Mouse (Mus musculus) midbrain, embryonic 10.5 days (tissue): ENCODE results near the gene Cd7. TPM values are rescaled to one million over a fixed set of nuclear protein-coding genes. Genes with fewer than 3 reads are reported as not detected.

ENCODE experiments used
- DNase-seq: peaks from one replicate; pipeline ENCODE4 v3.0.0-alpha.2; 2017; ENCODE audit warnings: low spot score
- H3K27ac ChIP-seq: fragments of 300-500 bp; sonication (generic); replicated peaks from 2 replicates; pipeline ENCODE4 v1.5.1; 2016; ENCODE audit warnings: mild to moderate bottlenecking
- H3K27me3 ChIP-seq: fragments of 300-500 bp; sonication (generic); 2 replicates; pipeline ENCODE4 v1.6.1; 2016; ENCODE audit warnings: low read depth, mild to moderate bottlenecking; ENCODE audit not compliant: poor library complexity, severe bottlenecking
- H3K36me3 ChIP-seq: fragments of 300-500 bp; sonication (generic); 2 replicates; pipeline ENCODE4 v1.6.1; 2016; ENCODE audit warnings: mild to moderate bottlenecking, moderate library complexity
- H3K4me1 ChIP-seq: fragments of 300-500 bp; sonication (generic); 2 replicates; pipeline ENCODE4 v1.6.1; 2016
- H3K4me3 ChIP-seq: fragments of 300-500 bp; sonication (generic); 2 replicates; pipeline ENCODE4 v1.5.1; 2016; ENCODE audit warnings: mild to moderate bottlenecking, moderate library complexity
- H3K9me3 ChIP-seq: fragments of 300-500 bp; sonication (generic); replicated peaks from 2 replicates; pipeline ENCODE4 v1.6.1; 2016; ENCODE audit warnings: mild to moderate bottlenecking
- WGBS: fragments of 180-500 bp; shearing (Covaris S2); methylation state at CpG from one replicate; pipeline ENCODE4 v1.1.7; 2016; 5-methylcytosine and 5-hydroxymethylcytosine counted together
- polyA plus RNA-seq: library from polyadenylated mRNA; unstranded; fragments of >200 nt; fragmentation: Nextera tagmentation; extraction: Ambion mirVana; gene quantifications from 2 replicates; pipeline ENCODE4 v1.2.1, GENCODE M21; 2016

The Cd7 gene
- polyA plus RNA-seq, 1 experiment from 2014 or later: not detected

GRCm38 (mm10) chr11:121004281-121004680, 34.9 kb downstream of the Cd7 start:
- Histone ChIP-seq H3K36me3 (peaks cover 3% of the 10 kb centered on the region), H3K4me3 (no peak overlapping the region), H3K27me3 (no peaks in the 10 kb centered on the region), H3K4me1 (no peaks in the 10 kb centered on the region), H3K27ac (no peak overlapping the region), H3K9me3 (no peaks in the 10 kb centered on the region)
- WGBS: 81% methylated on average over 5 of the region's 5 CpGs
- no peak for DNase-seq

DNA sequence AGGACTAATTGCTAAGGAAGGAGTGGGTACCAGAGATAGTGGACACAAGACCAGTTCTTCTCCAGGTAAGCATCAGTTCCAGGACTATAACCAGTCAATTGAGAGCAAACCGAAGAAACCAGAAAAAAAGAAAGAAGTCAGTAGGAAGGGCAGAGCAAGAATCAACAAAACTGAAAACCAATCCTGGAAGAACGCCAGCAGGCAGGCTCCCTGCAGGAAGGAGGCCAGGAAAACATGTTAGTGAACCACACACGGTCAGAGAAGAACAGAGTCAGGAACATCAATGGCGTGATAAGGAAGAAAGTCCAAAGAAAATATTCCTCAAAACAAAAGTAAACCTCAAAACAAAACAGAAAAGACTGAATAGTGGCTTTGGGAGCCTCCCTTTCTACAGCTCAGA, 37.3 kb downstream of the Cd7 start:
- no peak overlapping the region for H3K27ac ChIP-seq
- peaks cover 8% of the 10 kb centered on the region for H3K36me3 ChIP-seq
- H3K9me3 ChIP-seq: no peaks in the 10 kb centered on the region
- H3K4me3 ChIP-seq: no peak overlapping the region
- DNase-seq: no peak
- H3K27me3 ChIP-seq: no peaks in the 10 kb centered on the region
- no peaks in the 10 kb centered on the region for H3K4me1 ChIP-seq
- 78% methylated on average over 4 of the region's 4 CpGs for WGBS

GRCm38 (mm10) chr11:120994741-120995140, 44.5 kb downstream of the Cd7 start:
- H3K36me3 ChIP-seq: peaks cover 21% of the 10 kb centered on the region
- peaks cover 18% of the 10 kb centered on the region for H3K4me1 ChIP-seq
- H3K9me3 ChIP-seq: no peaks in the 10 kb centered on the region
- no peaks in the 10 kb centered on the region for H3K27me3 ChIP-seq
- DNase-seq: no peak
- no peak overlapping the region for H3K27ac ChIP-seq
- no peak overlapping the region for H3K4me3 ChIP-seq
- WGBS: 89% methylated on average over 6 of the region's 6 CpGs

- no peak overlapping the region for H3K4me3 ChIP-seq
- peaks cover 19% of the 10 kb centered on the region for H3K36me3 ChIP-seq
- WGBS: 93% methylated on average over 5 of the region's 5 CpGs
- H3K27me3 ChIP-seq: no peaks in the 10 kb centered on the region
- no peak for DNase-seq
- no peaks in the 10 kb centered on the region for H3K9me3 ChIP-seq
- H3K27ac ChIP-seq: no peak overlapping the region
- H3K4me1 ChIP-seq: peaks cover 30% of the 10 kb centered on the region
Measured at GRCm38 (mm10) chr11:120993586-120993985, 45.6 kb downstream of the Cd7 start.

DNA sequence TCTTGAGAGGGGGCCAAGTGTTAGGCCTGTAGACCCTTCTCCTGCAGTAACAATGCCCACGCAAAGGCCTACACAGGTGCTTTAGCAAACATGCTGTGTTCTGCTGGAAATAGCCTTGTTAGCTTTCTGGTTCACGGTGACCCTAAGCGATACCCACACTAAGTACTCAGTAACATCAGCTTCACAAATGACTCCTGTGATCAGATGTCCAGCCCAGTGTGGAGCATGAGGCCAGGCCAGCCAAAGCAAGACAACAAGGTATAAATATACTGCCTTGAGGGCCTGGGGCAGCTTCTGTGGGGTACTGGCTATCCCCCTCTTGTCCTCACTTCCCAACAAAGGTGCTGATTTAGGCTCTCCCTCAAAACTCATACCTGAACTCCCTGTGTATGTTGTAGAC, 46.1 kb downstream of the Cd7 start:
- no peak overlapping the region for H3K27ac ChIP-seq
- WGBS: 97% methylated on average over 3 of the region's 3 CpGs
- DNase-seq: no peak
- peaks cover 24% of the 10 kb centered on the region for H3K36me3 ChIP-seq
- no peak overlapping the region for H3K4me3 ChIP-seq
- H3K4me1 ChIP-seq: peaks cover 35% of the 10 kb centered on the region
- H3K27me3 ChIP-seq: no peaks in the 10 kb centered on the region
- H3K9me3 ChIP-seq: no peaks in the 10 kb centered on the region

DNA sequence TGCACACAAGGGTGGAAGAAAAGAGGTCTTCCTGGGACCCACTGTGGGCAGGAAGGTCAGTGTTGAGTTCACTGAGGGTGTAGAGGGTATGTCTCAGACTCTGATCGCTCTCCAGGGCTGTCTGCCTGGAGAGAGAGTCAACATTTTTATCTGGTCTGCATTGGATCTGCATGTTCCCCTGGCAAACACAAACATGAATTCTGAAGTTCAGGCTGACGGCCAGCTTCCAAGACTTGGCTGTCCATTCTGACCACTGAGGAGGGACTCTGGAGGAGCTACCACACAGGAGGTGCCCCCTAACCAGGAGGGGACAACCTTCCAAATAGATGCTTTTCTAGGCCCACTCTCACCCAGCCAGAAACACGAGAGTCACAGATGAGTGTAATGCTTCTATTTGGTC, 47.4 kb downstream of the Cd7 start:
- Histone ChIP-seq H3K36me3 (peaks cover 37% of the 10 kb centered on the region), H3K4me3 (peak overlapping the region; percentile 100), H3K27ac (peak overlapping the region; percentile 100), H3K27me3 (no peaks in the 10 kb centered on the region), H3K4me1 (peaks cover 40% of the 10 kb centered on the region), H3K9me3 (no peaks in the 10 kb centered on the region)
- no peak for DNase-seq
- WGBS: 73% methylated on average over 3 of the region's 3 CpGs

DNA sequence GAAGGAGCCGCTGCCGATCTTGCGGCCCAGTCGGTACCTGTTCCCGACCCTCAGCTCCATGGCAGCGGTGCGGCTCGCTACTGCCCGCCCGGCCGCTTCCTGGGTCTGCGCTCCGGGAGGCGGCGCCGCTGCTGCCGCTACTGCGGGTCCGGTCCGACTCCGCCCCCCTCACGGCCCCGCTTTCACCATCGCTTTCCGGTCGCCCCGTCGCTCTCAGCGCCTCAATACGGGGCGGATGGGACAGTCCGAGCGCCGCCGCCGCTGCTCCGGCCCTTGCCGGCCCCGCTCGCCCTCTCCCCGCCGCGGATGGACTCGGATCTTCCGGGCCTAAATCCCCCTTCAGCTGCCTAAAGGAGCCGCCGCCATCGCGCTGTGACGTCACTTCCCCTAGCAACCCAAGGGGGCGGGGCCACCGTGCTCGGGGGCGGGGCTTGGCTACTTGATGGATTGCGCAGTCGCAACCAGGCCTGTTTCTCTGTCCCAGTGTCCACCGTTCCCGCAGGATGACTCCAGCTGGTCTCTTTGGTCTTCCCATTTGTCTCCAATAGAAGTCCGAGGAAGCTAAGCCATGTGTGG, 48.2 kb downstream of the Cd7 start, which contains the start of gene Csnk1d:
TSS of gene Csnk1d (minus strand) at position 380 of the 576 bp plus-strand sequence.
- Histone ChIP-seq H3K4me1 (peaks cover 40% of the 10 kb centered on the region), H3K4me3 (peak within 1 kb of the TSS; percentile 100), H3K9me3 (no peaks in the 10 kb centered on the region), H3K36me3 (peaks cover 39% of the 10 kb centered on the region), H3K27me3 (no peaks in the 10 kb centered on the region), H3K27ac (peak within 1 kb of the TSS; percentile 100)
- peak; percentile 99 for DNase-seq
- WGBS: under 1% methylated on average over 59 of the region's 59 CpGs

DNA sequence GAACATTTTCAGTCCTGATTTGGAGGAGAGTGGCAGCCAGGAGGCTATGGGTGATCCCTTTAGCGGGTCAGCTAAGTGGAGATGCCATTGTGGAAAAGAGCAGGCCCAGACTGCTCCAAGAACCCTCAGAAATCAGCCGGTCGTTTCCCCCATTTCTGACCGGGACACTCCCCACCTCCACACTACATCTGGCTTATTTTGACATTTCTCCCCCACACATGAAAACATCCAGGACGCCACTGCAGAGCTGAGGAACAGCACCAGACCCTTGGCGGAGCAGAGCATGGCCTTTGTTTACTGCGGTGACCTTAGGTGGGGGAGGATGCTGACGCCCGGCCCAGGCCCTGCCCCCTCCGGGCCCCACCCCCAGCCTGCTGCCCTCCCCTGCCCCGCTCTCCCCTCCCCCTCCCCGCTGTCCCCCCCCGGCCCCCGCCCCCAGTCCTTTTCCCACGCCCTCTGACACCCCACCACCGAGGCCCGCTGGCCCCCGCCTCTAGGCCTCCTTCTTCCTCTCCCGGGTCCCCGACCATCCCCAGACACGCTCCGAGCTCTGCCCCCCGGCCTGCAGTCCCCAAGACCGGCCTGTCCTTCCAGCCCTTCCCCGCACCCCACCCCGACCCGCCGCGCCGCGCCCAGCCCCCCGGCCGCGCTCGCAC, 49.0 kb downstream of the Cd7 start:
- peaks cover 47% of the 10 kb centered on the region for H3K36me3 ChIP-seq
- H3K27ac ChIP-seq: peak overlapping the region; percentile 100
- peak overlapping the region; percentile 100 for H3K4me3 ChIP-seq
- WGBS: 4% methylated on average over 33 of the region's 35 CpGs
- H3K9me3 ChIP-seq: no peaks in the 10 kb centered on the region
- H3K4me1 ChIP-seq: peaks cover 40% of the 10 kb centered on the region
- no peaks in the 10 kb centered on the region for H3K27me3 ChIP-seq
- DNase-seq: peak; percentile 65

DNA sequence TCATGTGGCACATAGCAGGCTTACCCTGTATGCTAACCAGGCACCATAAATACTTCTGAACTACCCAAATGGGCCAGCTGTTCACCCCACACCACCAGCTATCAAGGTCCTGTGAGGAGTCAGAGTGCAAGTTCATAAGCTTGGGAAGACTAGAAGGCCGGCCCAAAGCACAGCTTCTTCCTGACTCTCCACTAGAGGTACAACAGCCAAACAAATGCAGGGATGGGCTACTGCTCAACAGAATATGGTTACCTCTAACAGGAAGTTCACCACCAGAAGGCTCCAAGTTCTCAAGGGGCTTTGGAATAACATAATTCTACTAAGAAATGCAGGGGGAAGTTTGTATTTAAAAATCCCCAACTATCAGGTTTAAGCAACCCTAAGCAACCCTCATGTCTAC, 49.7 kb downstream of the Cd7 start:
- Histone ChIP-seq H3K36me3 (peaks cover 53% of the 10 kb centered on the region), H3K9me3 (no peaks in the 10 kb centered on the region), H3K4me3 (peak overlapping the region; percentile 100), H3K27ac (peak overlapping the region; percentile 100), H3K27me3 (no peaks in the 10 kb centered on the region), H3K4me1 (peaks cover 40% of the 10 kb centered on the region)
- DNase-seq: no peak
- 50% methylated on average over 1 of the region's 1 CpGs for WGBS

DNA sequence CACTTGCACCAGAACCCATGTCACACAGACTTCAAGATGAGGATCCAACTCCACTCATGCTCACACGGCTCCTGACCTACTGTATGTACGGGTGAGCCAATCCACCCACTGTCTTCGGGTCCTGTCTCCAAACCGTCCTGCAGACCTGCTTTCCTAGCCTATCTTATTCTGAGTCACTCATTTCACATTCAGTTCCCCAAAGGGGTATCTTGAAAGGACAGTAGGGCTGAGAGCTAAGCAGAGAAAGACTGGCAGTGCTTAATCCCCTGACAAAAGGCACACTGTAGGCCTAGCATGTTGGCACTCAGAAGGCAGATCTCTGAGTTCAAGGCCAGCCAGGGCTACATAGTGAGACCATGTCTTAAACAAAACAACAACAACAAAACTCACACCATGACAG, 50.8 kb downstream of the Cd7 start:
- peaks cover 58% of the 10 kb centered on the region for H3K36me3 ChIP-seq
- no peak for DNase-seq
- H3K9me3 ChIP-seq: no peaks in the 10 kb centered on the region
- WGBS: 86% methylated on average over 4 of the region's 4 CpGs
- no peak overlapping the region; the same call in 1 of the 2 replicates for H3K27ac ChIP-seq
- H3K4me1 ChIP-seq: peaks cover 40% of the 10 kb centered on the region
- H3K27me3 ChIP-seq: no peaks in the 10 kb centered on the region
- peak overlapping the region; percentile 100 for H3K4me3 ChIP-seq

GRCm38 (mm10) chr11:120987608-120988007, 51.6 kb downstream of the Cd7 start:
- no peak for DNase-seq
- WGBS: 92% methylated on average over 3 of the region's 3 CpGs
- Histone ChIP-seq H3K27me3 (no peaks in the 10 kb centered on the region), H3K9me3 (no peaks in the 10 kb centered on the region), H3K4me3 (no peak overlapping the region), H3K36me3 (peaks cover 66% of the 10 kb centered on the region), H3K4me1 (peaks cover 37% of the 10 kb centered on the region), H3K27ac (no peak overlapping the region)
